Mouse (Mus musculus) ES-Bruce4 (cell line): ENCODE data around the gene Hcar2.

Experiments
- CTCF ChIP-seq: IDR thresholded peaks from one replicate; pipeline ENCODE4 v1.8.1; 2011; ENCODE audit warnings: low read depth, low read length
- POLR2A ChIP-seq: IDR thresholded peaks from one replicate; pipeline ENCODE4 v1.8.1; 2011; ENCODE audit warnings: low read length; ENCODE audit not compliant: insufficient read depth

GRCm38 (mm10) chr5:123878056-123878455 is 12.8 kb upstream of the Hcar2 start:
- TF ChIP-seq POLR2A (no peak), CTCF (no peak)
